Mouse (Mus musculus) v-Abl transformed pro-B cells (cell line): Measurements from ENCODE around the gene Grid1.

Experiments
- in situ Hi-C, 2 experiments: fragments of 400-800 bp; cut with MboI; formaldehyde crosslinking; loops; one replicate each; pipeline ENCODE4 v1.15.1; 2025; ENCODE audit not compliant: unreplicated experiment in 2 of 2

Gene Grid1

DNA sequence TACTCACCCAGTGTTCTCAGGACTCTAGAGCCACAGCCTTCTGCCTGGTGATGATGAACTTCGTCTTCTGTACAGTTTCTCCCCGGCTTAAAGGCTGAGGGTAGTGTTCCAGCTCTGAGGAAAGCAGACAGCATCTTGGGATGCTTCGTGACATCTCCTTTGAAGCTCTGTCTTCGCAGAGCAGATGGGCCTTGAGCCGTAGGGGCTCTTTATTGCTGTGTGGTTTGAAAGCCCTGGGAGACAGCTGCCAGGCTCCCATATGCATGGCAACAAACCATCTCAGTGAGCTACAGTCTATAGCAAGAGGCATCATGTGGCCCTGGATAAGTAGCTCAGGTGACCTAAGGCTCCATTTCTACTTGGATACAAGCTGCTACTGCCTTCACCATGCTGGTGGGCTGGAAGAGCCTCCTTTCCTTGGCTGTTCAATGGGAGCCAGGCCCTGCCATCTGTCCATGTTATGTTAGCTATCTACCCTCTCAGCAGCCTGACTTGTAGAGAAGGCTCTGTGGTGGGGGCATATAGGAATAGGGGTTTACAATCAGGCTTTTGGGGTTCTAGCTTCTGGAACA lies 283.8 kb downstream of the Grid1 start:
- in situ Hi-C loops, result no loop called here

DNA sequence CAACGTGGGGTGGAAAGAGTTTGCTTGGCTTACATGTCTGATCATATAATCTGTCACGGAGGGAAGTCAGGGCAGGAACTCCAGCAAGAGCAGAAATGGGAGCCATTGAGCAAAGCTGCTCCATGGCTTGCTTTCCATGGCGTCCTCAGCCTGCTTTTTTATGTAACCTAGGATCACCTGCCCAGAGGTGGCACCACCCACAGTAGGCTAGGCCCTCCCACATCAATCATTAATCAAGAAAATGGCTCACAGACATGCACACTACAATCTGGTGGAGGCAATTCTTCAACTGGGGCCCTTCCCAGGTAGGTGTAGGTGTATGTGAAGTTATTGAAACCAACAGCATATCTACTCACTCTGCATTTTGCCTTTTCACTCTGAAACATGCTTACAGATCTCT lies 287.7 kb downstream of the Grid1 start:
- in situ Hi-C loops, result no loop called here

DNA sequence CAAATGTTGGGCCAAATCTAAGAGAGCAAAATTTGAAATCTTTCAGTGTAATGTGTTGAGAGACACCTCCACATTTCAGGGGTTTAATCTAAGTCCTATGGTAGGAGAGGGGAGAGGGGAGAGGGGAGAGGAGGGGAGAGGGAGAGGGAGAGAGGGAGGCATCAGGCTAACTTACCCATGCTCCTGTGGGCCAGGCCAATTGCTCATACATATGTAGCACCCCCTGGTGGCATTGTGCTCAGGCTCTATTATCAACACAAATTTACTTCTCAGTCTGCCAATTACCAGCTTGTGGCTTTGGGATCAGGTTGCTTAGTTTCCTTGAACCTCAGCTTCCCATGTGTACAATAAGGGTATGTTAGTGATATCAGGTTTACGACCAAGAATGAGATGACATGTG lies 291.0 kb downstream of the Grid1 start:
- in situ Hi-C loops, result no loop called here

DNA sequence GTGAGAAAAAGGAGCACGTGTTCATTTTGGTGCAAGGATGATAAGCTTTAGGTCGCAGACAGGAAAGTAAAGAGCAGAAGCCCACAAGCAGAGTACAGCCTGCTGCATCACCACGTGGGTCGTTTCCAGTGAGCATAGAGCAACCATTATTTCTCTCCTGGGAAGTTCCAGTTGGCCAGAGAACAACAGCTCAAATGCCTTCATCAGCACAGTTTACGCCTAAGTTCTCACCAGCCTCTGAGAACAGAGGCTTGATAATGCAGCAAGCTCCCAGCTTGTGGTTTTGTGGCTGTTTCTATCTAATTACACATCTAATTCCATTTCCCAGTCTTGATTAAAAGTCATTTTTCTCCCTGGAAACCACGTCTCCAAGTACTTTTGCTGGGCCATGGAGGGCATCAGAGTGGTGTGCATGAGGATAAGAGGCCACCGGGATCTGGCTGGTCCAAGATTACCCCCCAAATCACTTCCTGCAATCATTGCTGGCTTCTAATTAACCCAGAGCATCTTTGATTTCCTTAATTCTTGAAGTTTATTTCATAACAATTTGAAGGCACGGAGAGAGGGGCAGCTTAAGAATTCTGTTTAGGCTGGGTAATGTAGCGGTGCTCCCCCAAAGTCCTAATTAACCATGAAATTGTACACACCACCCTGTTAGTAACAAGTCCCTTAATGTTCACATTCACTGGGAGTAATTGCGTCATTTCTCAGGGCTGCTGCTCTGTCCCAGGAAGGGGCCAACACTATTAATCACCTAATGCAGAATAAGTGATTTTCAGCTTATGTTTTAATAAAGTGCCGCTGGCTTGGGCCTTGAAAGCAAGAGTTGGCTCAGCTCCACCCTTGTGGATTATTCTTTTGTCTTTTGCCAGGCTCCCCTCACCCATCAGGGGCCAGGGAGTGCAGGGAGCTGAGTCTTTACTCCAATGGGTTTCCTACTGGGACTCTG lies 292.7 kb downstream of the Grid1 start:
- in situ Hi-C loops, result no loop called here

DNA sequence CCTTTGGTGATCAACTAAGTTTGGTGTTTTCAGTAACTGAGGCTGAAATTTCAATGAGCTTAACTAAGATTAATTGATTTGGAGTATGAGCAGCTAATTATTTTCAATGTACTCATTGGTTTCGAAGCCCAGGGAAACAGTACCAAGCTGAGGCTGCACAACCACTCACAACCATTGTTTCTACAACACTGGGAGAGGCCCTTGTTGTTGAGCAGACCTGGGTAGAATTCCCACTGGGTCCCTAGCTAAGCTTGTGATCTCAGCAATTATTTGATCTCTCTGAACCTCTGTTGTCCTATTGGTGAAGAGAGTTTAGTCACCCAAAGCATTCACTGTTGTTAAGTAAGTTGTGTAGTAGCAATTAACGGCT lies 293.4 kb downstream of the Grid1 start:
- in situ Hi-C loops, result no loop called here

DNA sequence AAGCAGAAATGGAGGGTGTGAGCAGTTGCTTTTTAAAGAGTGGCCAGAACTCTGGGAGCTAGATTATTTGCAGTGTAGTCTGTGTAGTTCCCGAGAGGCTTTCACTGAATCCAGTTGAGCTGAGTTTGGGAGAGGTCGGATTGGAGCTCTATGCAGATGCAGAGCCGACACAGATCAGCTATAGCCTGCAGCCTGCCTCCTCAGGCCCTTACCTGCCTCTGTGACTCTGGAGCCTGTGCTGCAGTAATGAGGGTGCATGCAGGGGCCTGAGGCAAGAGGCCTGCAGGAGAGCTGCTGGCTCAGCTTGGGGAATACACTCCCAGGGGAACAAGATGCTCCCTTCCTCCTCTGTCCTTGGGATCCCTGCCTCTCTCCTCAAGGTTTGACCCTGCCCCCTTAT lies 296.0 kb downstream of the Grid1 start:
- in situ Hi-C loops, result no loop called here

DNA sequence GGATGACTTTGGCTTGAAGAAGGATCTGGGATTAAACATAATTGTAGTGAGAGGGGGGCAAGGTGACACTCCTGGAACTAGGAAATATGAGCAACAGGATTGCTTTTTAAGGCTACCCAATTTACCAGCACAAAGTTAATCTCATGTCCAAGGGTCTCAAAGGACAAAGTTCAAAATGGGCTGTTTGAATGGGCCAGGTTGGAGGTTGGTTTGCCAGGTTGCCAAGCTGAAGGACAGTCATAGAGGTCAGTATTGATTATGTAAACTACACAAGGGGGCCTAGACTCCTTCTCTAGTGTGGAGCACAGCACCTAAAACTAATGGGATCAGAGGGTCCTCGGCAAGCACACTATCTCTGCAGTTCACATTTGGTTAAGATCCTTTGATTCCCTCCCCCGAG lies 300.2 kb downstream of the Grid1 start:
- in situ Hi-C loops, result no loop called here

DNA sequence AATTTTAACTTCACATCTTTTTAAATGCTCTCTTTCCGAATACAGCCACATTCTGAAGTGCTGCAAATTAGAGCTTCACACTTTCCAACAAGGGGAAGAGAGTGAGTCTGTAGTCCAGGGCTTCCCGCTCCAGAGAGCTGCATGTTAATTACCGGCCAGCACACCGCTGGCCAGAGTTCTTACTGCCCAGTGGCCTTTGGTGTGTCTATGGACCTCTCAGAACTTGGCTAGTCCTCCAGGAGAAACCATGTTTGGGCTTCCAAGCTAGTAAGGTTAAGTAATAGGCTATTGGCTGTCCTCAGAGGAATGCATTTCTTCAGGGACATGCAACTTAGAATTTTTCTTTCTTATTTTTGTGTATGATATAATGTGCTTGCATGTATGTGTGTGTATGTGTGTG lies 301.0 kb downstream of the Grid1 start:
- in situ Hi-C loops, result no loop called here

DNA sequence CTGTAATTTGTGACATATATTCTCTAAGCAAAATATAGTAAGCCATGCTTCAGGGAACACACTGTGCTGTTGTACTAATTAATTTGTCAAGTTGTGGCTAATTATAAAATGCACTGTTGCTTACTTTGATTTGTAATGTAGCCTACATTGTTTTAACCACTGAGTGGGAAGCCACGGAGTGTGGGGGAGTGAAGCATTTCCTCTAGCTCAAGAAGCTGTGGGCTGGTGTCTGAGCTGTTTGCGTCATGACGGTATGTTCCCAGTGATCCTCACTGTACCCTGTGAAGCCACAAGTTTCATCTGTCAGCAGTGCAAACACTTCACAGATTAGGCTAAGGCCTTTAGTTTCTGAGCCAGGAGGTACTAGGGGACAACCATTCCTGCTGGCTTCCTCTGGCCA lies 302.2 kb downstream of the Grid1 start:
- in situ Hi-C loops, result no loop called here

DNA sequence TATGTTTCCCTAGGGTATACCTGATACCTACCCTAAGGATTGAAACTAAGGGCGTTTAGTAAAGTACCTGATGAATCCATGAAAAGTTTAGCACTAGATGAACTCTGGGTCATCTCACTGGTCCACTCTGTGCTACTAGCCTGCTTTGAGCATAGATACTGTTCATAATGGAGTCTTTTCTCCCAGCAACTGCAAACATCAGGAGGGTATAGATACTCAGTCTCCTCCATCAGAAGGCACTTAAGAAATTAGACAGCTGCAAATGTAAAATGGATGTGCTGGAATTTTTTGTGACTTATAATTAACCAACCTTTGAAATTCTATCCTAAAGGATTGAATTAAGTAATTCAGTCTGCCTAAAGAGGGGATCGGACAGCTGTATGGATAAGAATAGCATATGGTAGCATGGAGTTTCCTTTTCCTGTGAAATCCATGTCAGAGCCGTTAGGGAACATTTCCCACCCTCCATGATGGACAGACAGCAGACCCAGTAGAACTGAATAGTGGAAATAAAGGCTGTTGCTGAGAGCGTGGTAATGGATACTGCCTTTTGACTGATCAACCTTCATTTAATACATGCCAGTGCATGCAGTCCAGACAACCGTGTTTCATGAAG lies 303.5 kb downstream of the Grid1 start:
- in situ Hi-C loops, result no loop called here

DNA sequence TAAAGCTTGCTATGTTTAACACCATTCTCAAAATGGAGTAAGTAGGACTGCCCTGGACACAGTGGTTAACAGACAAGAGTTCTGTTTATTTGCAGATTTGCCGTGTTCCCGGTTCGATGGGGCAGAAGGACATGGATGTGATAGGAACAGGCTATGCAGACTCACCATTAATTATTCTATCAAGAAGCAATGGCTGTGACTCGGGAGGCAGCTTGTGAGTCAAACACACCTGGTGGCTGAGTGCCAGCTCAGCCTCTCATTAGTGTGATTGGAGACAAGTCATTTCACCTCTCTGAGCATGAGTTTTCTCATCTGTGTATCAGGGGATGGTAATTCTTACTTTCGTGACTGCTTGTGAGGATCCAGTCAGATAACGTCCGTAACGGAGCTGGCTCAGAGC lies 307.7 kb downstream of the Grid1 start:
- in situ Hi-C loops, result no loop called here

DNA sequence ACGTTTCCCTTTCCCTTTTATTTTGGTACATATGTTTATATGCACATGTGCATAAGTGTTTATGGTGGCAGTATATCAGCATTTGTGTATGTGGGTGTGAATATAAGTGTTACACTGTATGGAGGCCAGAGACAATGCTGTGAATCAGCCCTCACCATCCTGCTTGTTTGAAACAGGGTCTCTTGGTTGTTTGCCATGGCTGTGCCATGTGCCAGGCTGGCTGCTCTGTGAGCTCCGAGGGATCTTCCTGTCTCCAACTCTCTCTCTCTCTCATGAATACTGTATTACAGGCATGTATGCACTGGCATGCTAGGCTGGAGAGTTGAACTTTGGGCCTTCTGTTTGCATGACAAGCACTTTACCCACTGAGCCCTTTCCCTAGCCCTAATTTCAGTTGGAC lies 315.1 kb downstream of the Grid1 start:
- in situ Hi-C loops, result no loop called here

DNA sequence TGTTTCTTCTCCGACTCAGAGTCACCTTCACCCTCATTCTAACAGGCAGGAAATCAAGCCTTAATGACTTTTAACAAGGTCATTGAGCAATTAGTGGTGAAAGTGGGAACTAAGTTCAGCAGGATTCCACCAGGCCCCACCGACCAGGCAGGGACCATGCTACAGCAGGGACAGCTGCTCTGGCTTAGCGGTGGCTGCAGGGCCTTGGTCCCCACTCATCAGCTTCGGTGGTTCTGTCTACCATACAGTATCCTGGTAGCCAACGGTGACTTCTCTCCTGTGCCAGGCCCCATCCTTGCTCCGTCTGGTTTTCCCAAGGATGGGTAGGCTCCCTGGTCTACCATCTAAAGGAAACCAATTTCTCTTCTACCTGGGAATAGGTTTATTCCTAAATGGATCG lies 318.2 kb downstream of the Grid1 start:
- in situ Hi-C loops, result no loop called here

DNA sequence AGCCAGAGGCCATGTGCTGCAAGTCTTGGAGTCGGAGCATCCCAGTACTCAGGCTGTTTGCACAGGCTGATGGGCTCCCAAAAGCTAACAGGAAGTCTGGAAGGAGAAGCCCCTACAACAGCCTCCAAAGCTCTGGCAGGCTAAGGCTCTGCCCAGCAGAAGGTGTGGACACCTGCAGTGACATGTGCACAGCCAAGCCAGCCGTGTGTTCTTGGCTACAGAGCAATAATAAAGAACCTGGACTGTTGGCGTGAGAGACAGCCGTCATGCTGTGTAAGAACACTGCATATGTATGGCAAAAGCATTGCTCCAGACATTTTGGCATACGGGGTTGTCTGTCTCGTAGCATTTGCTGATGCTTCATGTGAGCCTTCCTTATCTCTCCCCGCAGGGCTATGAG lies 319.9 kb downstream of the Grid1 start:
- in situ Hi-C loops, result no loop called here

DNA sequence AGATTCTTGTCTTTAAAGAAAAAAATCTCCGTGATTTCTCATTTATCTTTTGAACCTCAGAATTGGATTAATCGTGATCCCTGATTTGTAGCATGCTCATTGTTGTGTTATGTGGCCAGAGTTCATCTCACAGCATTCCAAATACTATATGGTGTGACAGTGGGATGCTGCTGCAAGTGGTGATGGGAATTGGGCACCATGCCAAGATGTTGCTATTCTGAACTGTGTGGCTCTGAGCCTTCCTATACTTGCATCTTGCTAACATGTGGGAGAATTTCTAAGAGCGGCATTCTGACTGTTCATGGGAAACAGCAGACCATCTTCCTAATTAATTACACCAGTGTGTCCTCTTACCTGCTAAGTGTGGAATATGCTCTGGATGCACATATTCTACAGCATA lies 332.5 kb downstream of the Grid1 start:
- in situ Hi-C loops, result no loop called here

DNA sequence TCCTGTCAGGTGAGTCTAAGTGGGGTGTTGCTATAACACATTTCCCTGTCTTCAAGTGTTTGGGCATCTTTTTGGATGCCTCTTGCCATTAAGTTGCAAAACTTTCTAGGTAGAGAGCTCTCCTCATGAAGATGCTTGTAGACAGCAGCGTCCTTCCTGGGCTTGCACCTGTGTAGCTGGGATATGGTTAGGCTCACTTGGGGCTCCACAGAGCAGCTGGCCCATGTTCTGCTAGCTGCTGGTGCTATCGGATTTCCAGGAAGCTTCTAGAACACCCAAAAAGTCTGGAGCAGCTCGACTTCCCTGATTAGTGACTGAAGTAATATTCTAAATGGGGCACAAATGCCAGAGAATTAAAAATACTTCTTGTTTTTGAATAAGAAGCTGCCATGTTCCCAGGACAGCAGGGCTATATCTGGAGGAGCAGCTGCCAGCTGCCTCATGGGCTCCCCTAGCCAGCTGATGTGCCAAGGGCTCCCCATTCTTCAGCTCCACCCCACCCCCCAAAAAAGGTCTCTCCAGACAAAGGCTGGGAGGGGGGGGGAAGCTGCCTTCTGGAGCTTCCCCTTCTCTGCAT lies 333.9 kb downstream of the Grid1 start:
- in situ Hi-C loops, result no loop called here

DNA sequence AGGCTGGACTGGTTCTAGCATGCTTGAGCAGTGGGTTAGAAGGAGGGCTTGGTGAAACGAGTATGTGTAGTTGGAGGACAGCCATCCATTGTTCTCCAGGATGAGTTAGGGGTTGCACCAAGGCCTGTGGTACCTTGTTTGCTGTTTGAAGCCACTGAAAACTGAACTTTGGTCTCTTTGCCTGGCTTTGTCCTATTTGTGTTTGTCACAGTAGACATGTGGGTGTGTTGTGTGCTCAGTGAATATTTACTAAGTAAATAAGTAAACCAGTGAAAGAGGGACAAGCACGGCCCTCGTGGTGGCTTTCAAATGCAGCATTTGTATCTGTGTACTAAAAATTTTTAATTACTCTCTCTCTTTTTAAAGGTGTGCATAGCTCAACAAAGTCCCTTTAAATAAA lies 334.5 kb downstream of the Grid1 start:
- in situ Hi-C loops, result no loop called here

DNA sequence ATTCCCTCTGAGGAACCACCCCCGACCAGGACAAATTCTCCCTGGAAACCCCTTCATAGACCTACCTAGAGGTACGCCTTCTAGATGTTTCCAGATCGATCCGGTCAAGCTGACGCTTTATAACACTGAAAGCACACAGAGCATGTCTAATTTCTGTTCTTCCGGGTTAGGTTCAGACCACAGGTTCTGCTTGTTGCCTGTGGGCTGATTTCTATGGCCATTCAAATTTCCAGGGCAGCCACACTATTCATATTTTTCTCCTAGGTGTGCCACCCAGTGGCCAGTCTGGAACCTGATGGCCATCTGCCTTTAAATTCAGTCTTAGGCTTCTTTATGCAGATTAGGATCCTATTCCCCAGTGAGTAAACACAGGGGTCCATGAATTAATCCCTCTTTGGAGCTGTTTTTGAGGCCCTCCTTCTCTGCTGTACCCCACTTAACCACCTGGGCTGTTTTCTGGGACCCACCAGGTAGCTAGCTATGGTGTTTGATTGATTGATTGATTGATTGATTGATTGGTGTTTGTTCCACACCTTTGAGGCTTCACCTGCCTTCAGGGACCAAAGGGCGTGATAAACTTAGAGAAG lies 337.3 kb downstream of the Grid1 start:
- in situ Hi-C loops, result no loop called here

DNA sequence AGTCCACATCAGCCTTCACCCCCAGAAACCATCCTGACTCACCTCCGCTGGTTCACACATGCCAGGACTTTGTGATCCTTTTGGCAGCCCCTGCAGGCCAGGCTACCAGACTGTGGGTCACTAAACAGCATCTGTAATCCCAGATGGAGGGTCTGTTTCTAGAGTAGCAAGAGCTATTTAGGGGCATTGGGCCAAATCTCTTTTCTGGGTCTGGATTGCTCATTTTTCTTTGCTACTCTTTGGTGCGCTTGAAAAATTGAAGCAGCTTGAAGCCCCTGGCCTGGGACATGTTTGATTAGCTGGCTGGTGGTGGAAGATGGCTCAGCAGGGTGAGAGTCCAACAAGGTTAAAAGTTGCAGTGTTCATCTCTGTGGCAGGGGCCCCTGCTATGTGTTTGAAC lies 339.4 kb downstream of the Grid1 start:
- in situ Hi-C loops, result no loop called here

DNA sequence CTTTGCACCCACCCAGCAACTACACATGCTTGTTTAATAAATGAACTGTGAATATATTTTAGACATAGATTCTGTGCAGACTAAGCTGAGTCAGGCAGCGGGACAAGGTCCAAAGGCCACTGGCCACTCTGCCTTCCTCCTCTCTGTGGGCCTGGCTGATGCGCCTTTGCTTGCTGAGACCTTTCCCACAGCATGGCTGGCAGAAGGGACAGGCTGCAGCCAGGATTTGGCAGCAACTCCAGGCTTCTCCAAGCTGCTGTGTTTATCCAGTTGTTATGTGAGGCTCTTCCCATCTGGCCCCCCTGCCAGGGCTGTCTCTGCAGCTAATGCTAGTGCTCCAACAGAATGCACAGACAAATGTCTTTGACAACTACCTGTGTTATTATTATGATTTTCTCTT lies 347.5 kb downstream of the Grid1 start:
- in situ Hi-C loops, result no loop called here

DNA sequence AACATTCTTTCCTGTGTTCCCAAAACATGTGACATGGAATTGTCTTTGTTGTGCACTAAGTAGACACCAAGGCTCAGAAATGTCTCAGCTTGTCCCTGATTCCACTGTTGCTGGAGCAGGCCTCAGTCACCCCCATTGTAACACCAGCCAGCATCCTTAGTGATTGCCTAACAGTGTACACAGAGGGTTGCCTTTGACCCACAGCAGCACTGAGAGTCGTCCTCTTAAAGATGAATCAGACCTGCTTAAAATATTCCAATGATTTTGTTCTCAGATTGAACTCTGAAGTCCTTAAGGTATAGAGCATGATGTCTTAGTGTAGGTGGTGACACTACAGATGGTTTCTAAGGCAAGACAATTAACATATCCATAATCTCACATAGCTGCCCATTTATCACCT lies 354.0 kb downstream of the Grid1 start:
- in situ Hi-C loops, result no loop called here
